In genomic region chr19:55127072-55127718, GRCm38 (mm10) we compare ENCODE assay signal across 8 mouse cellular contexts. TPM values are rescaled to one million over a fixed set of nuclear protein-coding genes. Genes with fewer than 3 reads are reported as not detected.
DNase-seq lines count a peak whose midpoint lies in the region; ATAC-seq and TF ChIP-seq lines count a peak whose summit lies in the region.

Gene Gpam (minus strand): TSS chr19:55127238.

- TF ChIP-seq RAD21 in CH12.LX (IDR thresholded peaks at IDR 0.05; ENCODE audit: low read depth, low read length), result no peak

- no peak within 1 kb of the TSS for H3K4me3 ChIP-seq in CH12.LX (replicated peaks in 1 of 3; ENCODE audit: low read depth in 2 of 3, low read length in 2 of 3, poor library complexity in 1 of 3)
- peak within 1 kb of the TSS; percentile 7; the same call in 1 of the 2 replicates for H3K4me3 ChIP-seq in kidney, embryonic 15.5 days (replicated peaks)
- H3K4me3 ChIP-seq in liver, embryonic 15.5 days (replicated peaks), result peak within 1 kb of the TSS; percentile 48
- H3K4me3 ChIP-seq in stomach, postnatal 0 days (ENCODE audit: low read depth, low read length), result no peak within 1 kb of the TSS

- H3K9ac ChIP-seq in CH12.LX (ENCODE audit: insufficient read depth, low read depth), result no peak within 1 kb of the TSS
- H3K9ac ChIP-seq in kidney, embryonic 15.5 days, result no peak within 1 kb of the TSS
- H3K9ac ChIP-seq in liver, embryonic 15.5 days, result 0 out of 2 replicates have a peak within 1 kb of the TSS, but pooled peaks have one; percentile 16
- no peak within 1 kb of the TSS for H3K9ac ChIP-seq in stomach, postnatal 0 days (ENCODE audit: low read length)

- H3K27me3 ChIP-seq in CH12.LX (replicated peaks), result no peaks in the 10 kb centered on the region
- H3K27me3 ChIP-seq in kidney, embryonic 15.5 days, result no peaks in the 10 kb centered on the region
- H3K27me3 ChIP-seq in liver, embryonic 15.5 days, result no peaks in the 10 kb centered on the region
- H3K27me3 ChIP-seq in stomach, postnatal 0 days (ENCODE audit: control insufficient read depth, insufficient read depth, low read length), result no peaks in the 10 kb centered on the region

- no peaks in the 10 kb centered on the region for H3K79me2 ChIP-seq in CH12.LX (replicated peaks; ENCODE audit: control insufficient read depth, extremely low read depth, insufficient read depth, poor library complexity, severe bottlenecking)

- in situ Hi-C loops in CH12.LX (cut with MboI; ENCODE audit: low pct_ligation_motif_present, low pct_unique_long_range_greater_than_20kb, low sequenced_read_pairs), result no loop called here

- no peak for TF ChIP-seq EP300 in CH12.LX (IDR thresholded peaks at IDR 0.05; ENCODE audit: low read length)
- TF ChIP-seq EP300 in stomach, postnatal 0 days (optimal IDR thresholded peaks at IDR 0.05), result no peak

- H3K36me3 ChIP-seq in CH12.LX (replicated peaks in 1 of 2; ENCODE audit: control insufficient read depth in 1 of 2, insufficient read depth in 1 of 2, low read length in 1 of 2), result no peaks in the 10 kb centered on the region
- H3K36me3 ChIP-seq in kidney, embryonic 15.5 days, result no peaks in the 10 kb centered on the region
- no peaks in the 10 kb centered on the region for H3K36me3 ChIP-seq in liver, embryonic 15.5 days (replicated peaks)
- H3K36me3 ChIP-seq in stomach, postnatal 0 days (ENCODE audit: control insufficient read depth, insufficient read depth, low read length), result no peaks in the 10 kb centered on the region

- H3K27ac ChIP-seq in CH12.LX (ENCODE audit: insufficient read depth, low read depth), result no peak within 1 kb of the TSS
- no peak within 1 kb of the TSS for H3K27ac ChIP-seq in kidney, embryonic 15.5 days
- H3K27ac ChIP-seq in liver, embryonic 15.5 days (replicated peaks), result peak within 1 kb of the TSS; percentile 63; the same call in 1 of the 2 replicates
- H3K27ac ChIP-seq in stomach, postnatal 0 days (replicated peaks), result no peak within 1 kb of the TSS

- DNase-seq in CH12.LX (ENCODE audit: extremely low read depth), result no peak
- peak in 1 of 2 experiments; percentile 57 for DNase-seq in adrenal gland, postnatal 36 days
- no peak for DNase-seq in gastrocnemius, postnatal 4 days (ENCODE audit: low spot score in 2 of 2)
- DNase-seq in stomach, postnatal 0 days (ENCODE audit: low spot score), result no peak
- no peak for DNase-seq in frontal cortex, postnatal 25 days (ENCODE audit: low spot score in 2 of 2)
- no peak for DNase-seq in MN1 (ENCODE audit: low spot score)

- dilution Hi-C loops in CH12.LX (cut with MboI; ENCODE audit: extremely low pct_ligation_motif_present, extremely low pct_unique_long_range_greater_than_20kb, low sequenced_read_pairs), result no loop called here

- 0 out of 2 replicates have a peak, but pooled peaks have one; percentile 26 for ATAC-seq in kidney, embryonic 15.5 days (replicated peaks; ENCODE audit: low FRiP score)
- peak; percentile 70 for ATAC-seq in liver, embryonic 15.5 days (ENCODE audit: insufficient read depth)
- ATAC-seq in stomach, postnatal 0 days (ENCODE audit: low FRiP score, low TSS enrichment), result no peak

- 0 out of 4 replicates have a peak, but pooled peaks cover 0 to 2% of the 10 kb centered on the region in 2 experiments for H3K4me1 ChIP-seq in CH12.LX (ENCODE audit: control insufficient read depth in 1 of 2, insufficient read depth in 2 of 2)
- H3K4me1 ChIP-seq in kidney, embryonic 15.5 days, result peaks cover 37% of the 10 kb centered on the region
- H3K4me1 ChIP-seq in liver, embryonic 15.5 days (replicated peaks), result no peaks in the 10 kb centered on the region; the same call in 1 of the 2 replicates
- H3K4me1 ChIP-seq in stomach, postnatal 0 days (replicated peaks; ENCODE audit: control insufficient read depth, insufficient read depth), result no peaks in the 10 kb centered on the region

- no peak within 1 kb of the TSS for H3K4me2 ChIP-seq in CH12.LX (ENCODE audit: insufficient read depth, low read depth, poor library complexity, severe bottlenecking)
- peak within 1 kb of the TSS; percentile 24 for H3K4me2 ChIP-seq in kidney, embryonic 15.5 days
- peak within 1 kb of the TSS; percentile 38 for H3K4me2 ChIP-seq in liver, embryonic 15.5 days
- no peak within 1 kb of the TSS for H3K4me2 ChIP-seq in stomach, postnatal 0 days (replicated peaks; ENCODE audit: low read depth)

- no peak for TF ChIP-seq CTCF in CH12.LX (conservative IDR thresholded peaks at IDR 0.05 in 1 of 2, IDR thresholded peaks at IDR 0.05 in 1 of 2; ENCODE audit: low read depth in 2 of 2, low read length in 2 of 2)
- TF ChIP-seq CTCF in stomach, postnatal 0 days (IDR thresholded peaks at IDR 0.05; ENCODE audit: low read depth), result no peak

- no peak for TF ChIP-seq POLR2A in CH12.LX (IDR thresholded peaks at IDR 0.05; ENCODE audit: low read depth, low read length)

- 43% methylated on average over 11 of the region's 11 CpGs for WGBS in kidney, embryonic 15.5 days
- 43% methylated on average over 11 of the region's 11 CpGs for WGBS in liver, embryonic 15.5 days (ENCODE audit: insufficient replicate concordance)
- WGBS in stomach, postnatal 0 days, result 63% methylated on average over 11 of the region's 11 CpGs

- H3K9me3 ChIP-seq in CH12.LX (replicated peaks; ENCODE audit: low read length), result no peaks in the 10 kb centered on the region
- H3K9me3 ChIP-seq in kidney, embryonic 15.5 days (replicated peaks), result no peaks in the 10 kb centered on the region
- H3K9me3 ChIP-seq in liver, embryonic 15.5 days (replicated peaks), result no peaks in the 10 kb centered on the region
- H3K9me3 ChIP-seq in stomach, postnatal 0 days (ENCODE audit: control insufficient read depth, low read length), result no peaks in the 10 kb centered on the region

TF ChIP-seq in CH12.LX, 34 proteins besides CTCF, POLR2A, EP300 and RAD21:
- TF ChIP-seq NELFE (IDR thresholded peaks at IDR 0.05; ENCODE audit: low read depth, low read length) (no peak), USF1 (IDR thresholded peaks at IDR 0.05; ENCODE audit: low read depth, low read length) (no peak), JUN (IDR thresholded peaks at IDR 0.05; ENCODE audit: insufficient read depth, low read depth, low read length) (no peak), MAX (IDR thresholded peaks at IDR 0.05; ENCODE audit: low read length) (no peak), BHLHE40 (IDR thresholded peaks at IDR 0.05; ENCODE audit: low read depth, low read length) (no peak), CHD2 (IDR thresholded peaks at IDR 0.05; ENCODE audit: low read length) (no peak), ETS1 (conservative IDR thresholded peaks at IDR 0.05; ENCODE audit: low read depth, low read length) (no peak), IRF4 (IDR thresholded peaks at IDR 0.05; ENCODE audit: low read depth, low read length) (no peak)

RNA-seq across cellular contexts. Expression of gene Gpam, which starts in this region (rescaled TPM):
- total RNA-seq in CH12.LX (2012; rRNA removed) (11.1 and 12.3 TPM in 2 replicates), CH12.LX (2014; rRNA removed) (12.5 and 12.9 TPM in 2 replicates)
- 8.2 and 8.8 TPM in 2 replicates for polyA plus RNA-seq in CH12.LX (2012; ENCODE audit: insufficient read length, low read depth)
- total RNA-seq in adrenal gland, postnatal 36 days (2021), result 100 to 1,000 TPM; 183 to 606 TPM
- 10 to 100 TPM; 67.6 to 79.1 TPM for total RNA-seq in gastrocnemius, postnatal 4 days (2021)
- 18.1 and 19.0 TPM in 2 replicates for polyA plus RNA-seq in kidney, embryonic 15.5 days (2015; fragmentation: Nextera tagmentation; extraction: Ambion mirVana)
- polyA plus RNA-seq in liver, embryonic 15.5 days (2015; fragmentation: Nextera tagmentation; extraction: Ambion mirVana), result 28.3 and 33.6 TPM in 2 replicates
- 12.5 and 13.1 TPM in 2 replicates for polyA plus RNA-seq in stomach, postnatal 0 days (2015; fragmentation: Nextera tagmentation; extraction: Ambion mirVana)

Comparison
In these comparisons a context has a peak if more than half of its experiments do, and no peak if none do; other contexts are left out.
1. RNA of gene Gpam (total RNA-seq): 183 to 606 TPM in adrenal gland, postnatal 36 days and 67.6 to 79.1 TPM in gastrocnemius, postnatal 4 days; 11.1 to 12.9 TPM in CH12.LX; every median in the first group is over 4 times any median in the second.
2. H3K4me2 ChIP-seq: peak in kidney, embryonic 15.5 days (single experiment) and liver, embryonic 15.5 days (single experiment); none in CH12.LX (single experiment) and stomach, postnatal 0 days (single experiment).
3. H3K4me3 ChIP-seq: peak in kidney, embryonic 15.5 days (single experiment) and liver, embryonic 15.5 days (single experiment); none in CH12.LX (0 of 3) and stomach, postnatal 0 days (single experiment).